Mouse (Mus musculus) embryonic fibroblast, embryonic 13.5 days (primary cell): ENCODE data around the gene Cuedc1.

ENCODE experiments used
- CTCF ChIP-seq: IDR thresholded peaks from 2 replicates; pipeline ENCODE4 v1.5.1; 2011; ENCODE audit warnings: mild to moderate bottlenecking, control low read depth, low read length, moderate library complexity, borderline replicate concordance; ENCODE audit not compliant: insufficient read depth
- POLR2A ChIP-seq: IDR thresholded peaks from 2 replicates; pipeline ENCODE4 v1.6.1; 2011; ENCODE audit warnings: low read depth, mild to moderate bottlenecking, control low read depth, low read length, moderate library complexity

- TF ChIP-seq CTCF (no peak), POLR2A (no peak)
Observed at GRCm38 (mm10) chr11:88055777-88056176, 42.1 kb upstream of the Cuedc1 start.
